Mouse (Mus musculus) brain, embryonic 14.5 days (tissue): ENCODE measurements around the gene Acsl1. TPM values are rescaled to one million over a fixed set of nuclear protein-coding genes. Genes with fewer than 3 reads are reported as not detected.

Experiments
- DNase-seq: peaks from one replicate; pipeline ENCODE4 v3.0.0-alpha.2; 2011; ENCODE audit warnings: low read depth
- CTCF ChIP-seq: fragments of 200-500 bp; IDR thresholded peaks from 2 replicates; pipeline ENCODE4 v1.5.1; 2012; ENCODE audit warnings: inconsistent platforms, mild to moderate bottlenecking, moderate library complexity, borderline replicate concordance; ENCODE audit not compliant: insufficient read depth, insufficient read length; ENCODE audit errors: extremely low read depth
- POLR2A ChIP-seq: fragments of 200-500 bp; IDR thresholded peaks from 2 replicates; pipeline ENCODE4 v1.6.1; 2012; ENCODE audit warnings: mild to moderate bottlenecking, inconsistent platforms, borderline replicate concordance; ENCODE audit not compliant: poor library complexity, insufficient read depth, insufficient read length, severe bottlenecking; ENCODE audit errors: extremely low read depth
- polyA plus RNA-seq: library from polyadenylated mRNA; depleted of rRNA; stranded (reverse); fragments of >200 nt; gene quantifications from 2 replicates; pipeline ENCODE4 v1.2.3, GENCODE M21; 2012; rRNA removed

Gene Acsl1
- polyA plus RNA-seq = 9.8 and 17.7 TPM in 2 replicates

GRCm38 (mm10) chr8:46470792-46471781 is at the start of gene Acsl1:
TSS of gene Acsl1 (plus strand) at chr8:46471037.
- DNase-seq = peak; percentile 98
- TF ChIP-seq CTCF (no peak), POLR2A (peak; percentile 75)

GRCm38 (mm10) chr8:46421515-46421914 is 49.3 kb upstream of the Acsl1 start:
- TF ChIP-seq CTCF (no peak), POLR2A (no peak)
- DNase-seq = peak; percentile 9

- TF ChIP-seq CTCF (no peak), POLR2A (no peak)
- DNase-seq = no peak
Measured at GRCm38 (mm10) chr8:46427940-46428339, 42.9 kb upstream of the Acsl1 start.

DNA sequence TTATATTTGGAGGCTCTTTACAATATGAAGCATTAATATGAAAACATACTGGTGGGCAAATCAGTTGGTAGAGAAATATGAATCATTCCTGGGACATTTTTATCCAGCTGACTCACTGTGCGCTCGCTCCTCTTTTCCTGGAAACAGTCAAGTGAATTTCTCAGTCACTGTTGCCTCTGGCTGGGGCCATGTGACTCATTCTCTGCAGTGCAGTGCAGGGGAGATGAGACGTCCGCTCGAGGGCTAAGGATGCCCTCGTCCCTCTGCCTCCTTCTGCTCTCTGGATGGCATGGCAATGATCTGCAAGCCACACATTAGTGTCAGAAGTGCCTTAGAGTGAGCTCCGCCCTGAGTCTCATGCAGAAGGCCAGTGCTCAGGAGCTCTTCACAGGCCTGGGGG is 41.0 kb upstream of the Acsl1 start:
- TF ChIP-seq CTCF = no peak
- TF ChIP-seq POLR2A = no peak
- DNase-seq = no peak

DNA sequence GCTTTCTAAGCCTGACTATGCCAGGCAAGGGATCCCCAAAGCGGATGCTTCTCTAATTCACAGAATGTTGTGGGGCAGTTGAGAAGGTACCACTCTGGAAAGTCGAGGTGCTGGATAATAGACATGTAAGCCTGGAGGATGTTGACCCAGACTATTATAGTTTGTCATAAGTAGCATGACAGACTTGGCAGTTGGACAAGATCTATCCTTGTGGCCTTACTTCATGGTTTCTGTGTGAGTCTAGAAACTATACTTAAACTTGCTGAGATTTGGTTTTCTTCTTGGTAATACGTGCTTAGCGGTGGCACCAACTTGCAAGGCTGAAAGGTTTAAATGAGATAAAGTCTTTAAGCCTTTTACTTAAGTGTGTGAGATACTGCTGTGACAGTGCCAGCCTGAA is 38.9 kb upstream of the Acsl1 start:
- TF ChIP-seq POLR2A (no peak), CTCF (no peak)
- DNase-seq = no peak

DNA sequence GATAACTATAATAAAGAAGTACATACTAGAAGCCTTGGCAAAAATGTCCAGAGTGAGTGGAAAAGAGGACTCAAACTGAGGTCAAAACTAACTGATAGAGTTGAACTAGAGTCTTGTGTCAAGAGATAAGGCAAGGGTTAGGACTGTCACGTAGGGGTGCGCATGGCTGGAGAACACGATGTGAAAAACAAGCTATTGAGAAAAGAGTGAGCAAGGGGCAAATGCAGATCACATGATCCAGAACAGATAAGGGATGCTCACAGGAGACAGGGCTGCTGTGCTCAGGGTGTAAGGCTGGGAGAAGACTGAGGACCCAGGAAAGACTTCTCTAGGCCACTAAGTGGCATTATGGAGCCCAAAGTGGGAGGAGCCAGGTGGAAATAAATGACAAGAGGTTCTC is 38.3 kb upstream of the Acsl1 start:
- DNase-seq = no peak
- TF ChIP-seq POLR2A (no peak), CTCF (no peak)

GRCm38 (mm10) chr8:46433656-46434055 is 37.2 kb upstream of the Acsl1 start:
- no peak for TF ChIP-seq CTCF
- no peak for TF ChIP-seq POLR2A

DNA sequence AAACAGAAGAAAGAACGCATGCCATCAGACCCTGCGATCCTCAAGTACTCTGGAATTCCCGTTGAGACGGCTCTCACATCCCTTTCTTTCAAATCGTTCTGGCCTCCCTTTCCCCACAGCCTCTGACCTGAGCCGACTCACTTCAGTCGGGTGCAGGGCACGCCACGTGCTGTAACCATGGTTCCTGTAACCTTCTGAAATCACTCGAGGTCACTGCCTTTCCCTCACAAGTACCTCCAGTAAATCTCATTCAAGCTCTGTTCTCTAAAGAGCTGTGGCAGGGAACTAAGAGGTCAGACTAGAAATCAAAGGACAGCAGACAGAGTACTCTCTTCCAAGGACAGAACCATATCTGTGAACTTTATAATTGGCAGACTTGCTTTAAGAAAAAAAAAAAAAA is 32.3 kb upstream of the Acsl1 start:
- no peak for TF ChIP-seq POLR2A
- no peak for TF ChIP-seq CTCF
- DNase-seq = peak; percentile 13

More at GRCm38 (mm10) chr8:46433656-46434055, 37.2 kb upstream of the Acsl1 start:
- DNase-seq = no peak

- no peak for TF ChIP-seq CTCF
- no peak for TF ChIP-seq POLR2A
- no peak for DNase-seq
Measured at GRCm38 (mm10) chr8:46445964-46446915, 24.6 kb upstream of the Acsl1 start.

DNA sequence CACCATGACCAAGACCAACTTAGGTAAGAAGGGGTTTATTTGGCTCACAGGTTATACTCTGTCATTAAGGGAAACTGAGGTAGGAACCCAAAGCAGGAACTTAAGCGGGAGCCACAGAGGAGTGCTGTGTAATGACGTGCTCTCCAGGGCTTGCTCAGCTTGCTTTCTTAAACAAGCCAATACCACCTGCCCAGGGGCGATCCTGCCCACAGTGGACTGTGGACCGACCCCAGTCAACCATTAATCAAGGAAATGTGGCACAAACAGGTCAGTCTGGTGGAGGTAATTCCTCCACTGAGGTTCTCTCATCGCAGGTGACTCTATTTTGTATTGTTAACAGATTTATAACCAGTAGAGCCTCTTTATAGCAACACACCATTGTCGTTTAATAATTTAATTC is 23.5 kb upstream of the Acsl1 start:
- no peak for DNase-seq

GRCm38 (mm10) chr8:46448606-46449005 is 22.2 kb upstream of the Acsl1 start:
- DNase-seq = no peak
- no peak for TF ChIP-seq CTCF
- no peak for TF ChIP-seq POLR2A

More for the DNA sequence above, 23.5 kb upstream of the Acsl1 start:
- TF ChIP-seq POLR2A = no peak
- no peak for TF ChIP-seq CTCF
